Mouse (Mus musculus) cerebellum, adult 9-10 months (tissue): ENCODE data around the gene Spint2.

ENCODE experiments used
- DNase-seq: peaks from one replicate; pipeline ENCODE4 v3.0.0; 2022

Gene Spint2

GRCm38 (mm10) chr7:29279261-29279660 is 2.5 kb downstream of the Spint2 start:
- no peak for DNase-seq

- DNase-seq: no peak
Observed at GRCm38 (mm10) chr7:29277510-29277909, 4.2 kb downstream of the Spint2 start.

- DNase-seq: no peak
Observed at GRCm38 (mm10) chr7:29276715-29277114, 5.0 kb downstream of the Spint2 start.

- no peak for DNase-seq
Observed at GRCm38 (mm10) chr7:29271687-29272465, 9.8 kb downstream of the Spint2 start.

- DNase-seq: no peak
Observed at GRCm38 (mm10) chr7:29270445-29270844, 11.3 kb downstream of the Spint2 start.

- DNase-seq: no peak
Observed at GRCm38 (mm10) chr7:29266931-29267330, 14.8 kb downstream of the Spint2 start.

GRCm38 (mm10) chr7:29265636-29266035 is 16.1 kb downstream of the Spint2 start:
- DNase-seq: no peak

- no peak for DNase-seq
Observed at GRCm38 (mm10) chr7:29263831-29264230, 17.9 kb downstream of the Spint2 start.

- DNase-seq: no peak
Observed at GRCm38 (mm10) chr7:29262151-29262550, 19.6 kb downstream of the Spint2 start.

GRCm38 (mm10) chr7:29259781-29260730 is 21.7 kb downstream of the Spint2 start:
- DNase-seq: no peak

- DNase-seq: no peak
Observed at GRCm38 (mm10) chr7:29257368-29257767, 24.3 kb downstream of the Spint2 start.

- DNase-seq: no peak
Observed at GRCm38 (mm10) chr7:29255875-29256274, 25.8 kb downstream of the Spint2 start.

- no peak for DNase-seq
Observed at GRCm38 (mm10) chr7:29253842-29254241, 27.9 kb downstream of the Spint2 start.

GRCm38 (mm10) chr7:29251166-29251565 is 30.5 kb downstream of the Spint2 start:
- DNase-seq: no peak

GRCm38 (mm10) chr7:29248261-29248841 is 33.4 kb downstream of the Spint2 start, which contains the start of gene 2200002D01Rik:
2200002D01Rik (minus strand) TSS chr7:29248466.
- DNase-seq: no peak

- no peak for DNase-seq
Observed at GRCm38 (mm10) chr7:29247706-29248105, 34.0 kb downstream of the Spint2 start.

- DNase-seq: peak; percentile 79
Observed at GRCm38 (mm10) chr7:29247314-29247700, 34.4 kb downstream of the Spint2 start.

GRCm38 (mm10) chr7:29246619-29247313 is 34.9 kb downstream of the Spint2 start:
- no peak for DNase-seq

GRCm38 (mm10) chr7:29246015-29246414 is 35.7 kb downstream of the Spint2 start:
- DNase-seq: no peak

GRCm38 (mm10) chr7:29244732-29245416 is 36.8 kb downstream of the Spint2 start:
- no peak for DNase-seq

- peak; percentile 99 for DNase-seq
Observed at GRCm38 (mm10) chr7:29238019-29238967, 43.4 kb downstream of the Spint2 start, which contains the start of gene Yif1b. Yif1b (plus strand) TSS chr7:29238329.
